Mouse (Mus musculus) cerebellum, adult 2 months (tissue): ENCODE data around the gene Samd10. TPM values are rescaled to one million over a fixed set of nuclear protein-coding genes. Genes with fewer than 3 reads are reported as not detected.

Experiments used
- DNase-seq, 2 experiments: peaks; one replicate each; pipeline ENCODE4 v3.0.0; 2021
- H3K27ac ChIP-seq: fragments of 200-500 bp; 2 replicates; pipeline ENCODE4 v1.5.1; 2012; ENCODE audit warnings: low read length, control low read depth, inconsistent platforms; ENCODE audit not compliant: insufficient read depth
- H3K27me3 ChIP-seq: fragments of 200-500 bp; 2 replicates; pipeline ENCODE4 v1.6.1; 2012; ENCODE audit warnings: inconsistent platforms, mild to moderate bottlenecking, low read length, moderate library complexity; ENCODE audit not compliant: control insufficient read depth, insufficient read depth
- H3K4me1 ChIP-seq: fragments of 200-500 bp; 2 replicates; pipeline ENCODE4 v1.6.1; 2011; ENCODE audit warnings: low read length; ENCODE audit not compliant: control insufficient read depth, insufficient read depth
- H3K4me3 ChIP-seq: fragments of 200-500 bp; replicated peaks from 2 replicates; pipeline ENCODE3; 2011; ENCODE audit warnings: mild to moderate bottlenecking, low read depth, low read length, control low read depth; ENCODE audit not compliant: insufficient read depth
- CTCF ChIP-seq: fragments of 200-500 bp; IDR thresholded peaks from 2 replicates; pipeline ENCODE4 v1.5.1; 2011; ENCODE audit warnings: low read depth, mild to moderate bottlenecking, control low read depth, low read length, moderate library complexity, borderline replicate concordance; ENCODE audit not compliant: insufficient read depth
- POLR2A ChIP-seq: fragments of 200-500 bp; IDR thresholded peaks from 2 replicates; pipeline ENCODE4 v1.6.1; 2011; ENCODE audit warnings: low read length, control low read depth, borderline replicate concordance; ENCODE audit not compliant: insufficient read depth
- WGBS: fragments of 180-500 bp; shearing (Covaris S2); methylation state at CpG from one replicate; pipeline ENCODE4 v1.1.7; 2018; 5-methylcytosine and 5-hydroxymethylcytosine counted together
- polyA plus RNA-seq: library from polyadenylated mRNA; depleted of rRNA; stranded (reverse); fragments of >200 nt; gene quantifications from 2 replicates; pipeline ENCODE4 v1.2.3, GENCODE M21; 2012

Gene Samd10
- polyA plus RNA-seq, 1 experiment = 61.0 TPM

GRCm38 (mm10) chr2:181582358-181582757 is 16.7 kb downstream of the Samd10 start:
- Histone ChIP-seq H3K4me1 (peaks cover 20% of the 10 kb centered on the region), H3K27me3 (no peaks in the 10 kb centered on the region), H3K4me3 (no peak overlapping the region), H3K27ac (no peak overlapping the region)
- no peak for TF ChIP-seq POLR2A
- no peak for TF ChIP-seq CTCF
- WGBS = 88% methylated on average over 2 of the region's 2 CpGs
- peak; percentile 23 to 31 for DNase-seq

- no peaks in the 10 kb centered on the region for H3K27me3 ChIP-seq
- peak overlapping the region; percentile 48 for H3K27ac ChIP-seq
- WGBS = under 1% methylated on average over 49 of the region's 49 CpGs
- H3K4me3 ChIP-seq = peak overlapping the region; percentile 62
- H3K4me1 ChIP-seq = peaks cover 23% of the 10 kb centered on the region
- DNase-seq = peak; percentile 87 to 90
- no peak for TF ChIP-seq CTCF
- TF ChIP-seq POLR2A = peak; percentile 49; the same call in 1 of the 2 replicates
These were observed 17.5 kb downstream of the Samd10 start for GRCm38 (mm10) chr2:181581402-181582120.

- DNase-seq = peak; percentile 84 to 86
- 1% methylated on average over 11 of the region's 11 CpGs for WGBS
- peaks cover 23% of the 10 kb centered on the region for H3K4me1 ChIP-seq
- H3K27me3 ChIP-seq = no peaks in the 10 kb centered on the region
- peak; percentile 92 for TF ChIP-seq CTCF
- TF ChIP-seq POLR2A = no peak
- H3K27ac ChIP-seq = peak overlapping the region; percentile 48
- H3K4me3 ChIP-seq = peak overlapping the region; percentile 62
These were observed 18.0 kb downstream of the Samd10 start for GRCm38 (mm10) chr2:181581016-181581401.

GRCm38 (mm10) chr2:181580131-181580772 is 18.8 kb downstream of the Samd10 start:
- Histone ChIP-seq H3K27me3 (no peaks in the 10 kb centered on the region), H3K27ac (peak overlapping the region; percentile 0; the same call in 1 of the 2 replicates), H3K4me1 (peaks cover 23% of the 10 kb centered on the region), H3K4me3 (peak overlapping the region; percentile 62)
- no peak for TF ChIP-seq CTCF
- TF ChIP-seq POLR2A = no peak
- 85% methylated on average over 5 of the region's 5 CpGs for WGBS
- DNase-seq = peak in 1 of 2 experiments; percentile 16

GRCm38 (mm10) chr2:181579681-181580080 is 19.3 kb downstream of the Samd10 start:
- H3K4me1 ChIP-seq = peaks cover 23% of the 10 kb centered on the region
- 88% methylated on average over 1 of the region's 1 CpGs for WGBS
- no peaks in the 10 kb centered on the region for H3K27me3 ChIP-seq
- H3K4me3 ChIP-seq = no peak overlapping the region
- H3K27ac ChIP-seq = no peak overlapping the region
- TF ChIP-seq POLR2A (no peak), CTCF (no peak)
- peak in 1 of 2 experiments; percentile 9 for DNase-seq

GRCm38 (mm10) chr2:181578790-181579618 is 20.0 kb downstream of the Samd10 start:
- peak in 1 of 2 experiments; percentile 18 for DNase-seq

GRCm38 (mm10) chr2:181577981-181578581 is 20.9 kb downstream of the Samd10 start:
- peak overlapping the region; percentile 13; the same call in 1 of the 2 replicates for H3K27ac ChIP-seq
- no peak for TF ChIP-seq POLR2A
- TF ChIP-seq CTCF = no peak
- no peaks in the 10 kb centered on the region for H3K27me3 ChIP-seq
- H3K4me3 ChIP-seq = no peak overlapping the region
- peaks cover 34% of the 10 kb centered on the region for H3K4me1 ChIP-seq
- DNase-seq = peak; percentile 63 to 82
- 37% methylated on average over 7 of the region's 7 CpGs for WGBS

More at GRCm38 (mm10) chr2:181578790-181579618, 20.0 kb downstream of the Samd10 start:
- 64% methylated on average over 5 of the region's 5 CpGs for WGBS
- Histone ChIP-seq H3K27me3 (no peaks in the 10 kb centered on the region), H3K4me3 (no peak overlapping the region), H3K4me1 (peaks cover 27% of the 10 kb centered on the region), H3K27ac (no peak overlapping the region)
- no peak for TF ChIP-seq POLR2A
- no peak for TF ChIP-seq CTCF
